Mouse (Mus musculus) bone marrow, adult 2 months (tissue): Measurements from ENCODE around the gene Slc35b1.
A peak's percentile ranks its signal among the peaks of the same experiment; 100 is the strongest.

Experiments
- CTCF ChIP-seq: fragments of 200-500 bp; IDR thresholded peaks from 2 replicates; pipeline ENCODE4 v1.5.1; 2011; ENCODE audit warnings: low read length, control low read depth; ENCODE audit not compliant: control insufficient read depth, insufficient read depth
- POLR2A ChIP-seq: fragments of 200-500 bp; IDR thresholded peaks from 2 replicates; pipeline ENCODE4 v1.6.1; 2011; ENCODE audit warnings: low read depth, mild to moderate bottlenecking, control low read depth, low read length, borderline replicate concordance; ENCODE audit not compliant: control insufficient read depth

GRCm38 (mm10) chr11:95413641-95414535 lies 29.4 kb downstream of the Slc35b1 start, which contains the start of gene Spop:
- 0 out of 2 replicates have a peak, but pooled peaks have one; percentile 31 for TF ChIP-seq POLR2A
- no peak for TF ChIP-seq CTCF
